Mouse (Mus musculus): Measurements from ENCODE around the gene Caskin2. TPM values are rescaled to one million over a fixed set of nuclear protein-coding genes. Genes with fewer than 3 reads are reported as not detected.
"Not testable (repeated sequence)": the region's sequence is repeated elsewhere in the genome, so short reads cannot be mapped to it uniquely, and the experiment has no call there.

Gene Caskin2
- 10 to 100 TPM; 17.7 to 18.6 TPM for total RNA-seq (2021)
- long read RNA-seq, experiment 1, full-length matches to known transcripts: 9 of 23 reads
- long read RNA-seq, experiment 1, partial matches to known transcripts: 13 of 23 reads
- long read RNA-seq, experiment 1, other reads (novel, unspliced or antisense): 1 of 23 reads
- long read RNA-seq, experiment 2, full-length matches to known transcripts: 2 of 5 reads
- long read RNA-seq, experiment 2, partial matches to known transcripts: 2 of 5 reads
- long read RNA-seq, experiment 2, other reads (novel, unspliced or antisense): 1 of 5 reads

DNA sequence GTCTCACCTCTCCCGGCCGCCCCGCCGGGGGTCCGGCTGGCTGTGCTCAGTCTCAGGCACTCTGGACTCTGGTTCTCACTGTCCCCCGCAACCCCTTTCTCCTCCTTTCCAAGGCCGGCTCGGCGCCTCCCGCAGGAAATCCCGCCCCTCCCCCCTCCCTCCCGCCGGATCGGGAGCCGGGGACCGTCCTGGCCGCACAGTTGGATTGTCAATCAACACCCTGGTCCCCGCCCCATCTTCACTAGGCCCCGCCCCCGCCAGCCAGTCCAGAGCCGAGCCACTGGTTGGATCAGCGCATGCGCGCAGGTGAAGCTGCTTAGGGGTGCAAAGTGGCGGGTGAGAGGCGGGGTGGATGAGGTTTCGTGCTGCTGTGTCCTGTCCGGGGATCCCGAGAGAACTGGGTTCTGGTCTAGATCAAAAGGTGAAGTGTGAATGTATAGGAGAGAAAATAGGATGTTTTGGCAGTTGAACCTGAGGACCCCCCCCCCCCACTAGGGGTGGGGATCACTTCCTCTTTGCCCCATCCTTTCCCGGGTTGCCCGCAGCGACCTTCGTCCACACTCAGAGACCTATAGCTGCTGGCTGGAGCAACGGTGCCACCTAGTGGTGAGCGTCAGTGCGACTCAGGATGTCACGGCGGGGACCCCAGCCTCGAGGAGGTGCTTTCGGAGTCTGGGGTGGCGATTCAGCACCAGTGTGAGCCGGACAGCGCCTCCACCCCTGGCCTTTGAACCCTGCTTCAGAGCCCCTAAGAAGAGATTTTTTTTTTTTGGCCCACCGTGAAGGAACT is at the start of gene Caskin2:
Gene Caskin2 (minus strand): TSS at position 133 of the 790 bp plus-strand sequence.
- peak; percentile 87 to 90 for DNase-seq (ENCODE audit: low spot score in 2 of 2)

DNA sequence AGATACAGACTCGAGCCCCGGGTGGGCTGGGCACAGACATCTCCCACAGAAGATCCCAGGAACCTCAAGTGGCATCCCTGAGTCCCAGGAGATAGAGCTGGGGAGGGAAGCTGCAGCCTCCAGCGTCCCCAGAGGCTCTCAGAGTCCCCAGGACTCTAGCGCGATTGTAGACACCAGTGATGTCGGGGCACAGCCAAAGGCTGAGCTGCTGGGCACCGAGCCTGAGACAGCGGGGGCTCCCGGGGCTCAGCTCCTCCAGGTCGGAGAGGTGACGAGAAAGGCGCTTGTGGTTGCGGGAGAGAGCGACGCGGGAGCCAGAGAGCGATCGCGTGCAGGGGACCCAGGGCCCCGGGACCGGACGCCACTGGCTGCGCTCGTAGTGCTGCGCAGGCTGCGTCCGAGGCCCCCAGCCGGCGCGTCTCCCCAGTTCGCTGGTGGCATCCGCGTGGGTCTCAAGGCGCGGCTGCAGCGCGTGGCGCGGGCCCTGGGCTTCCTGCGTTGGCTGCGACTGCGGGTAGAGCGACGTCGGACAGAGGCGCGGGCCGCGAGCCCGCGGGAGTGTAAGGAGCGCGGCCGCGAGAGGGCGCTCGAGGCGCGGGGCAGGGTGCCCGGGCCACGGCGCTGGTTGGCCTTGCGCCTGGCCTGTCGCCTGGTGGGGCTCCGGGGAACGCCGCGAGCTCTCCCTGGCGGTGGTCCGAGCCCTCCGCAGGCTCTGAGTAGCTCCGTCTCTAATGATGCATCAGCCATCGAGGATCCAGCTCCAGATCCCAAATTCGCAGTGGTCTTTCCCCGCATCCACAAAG is 45.9 kb upstream of the Caskin2 start:
- peak; percentile 59 to 63 for DNase-seq (ENCODE audit: low spot score in 2 of 2)

DNA sequence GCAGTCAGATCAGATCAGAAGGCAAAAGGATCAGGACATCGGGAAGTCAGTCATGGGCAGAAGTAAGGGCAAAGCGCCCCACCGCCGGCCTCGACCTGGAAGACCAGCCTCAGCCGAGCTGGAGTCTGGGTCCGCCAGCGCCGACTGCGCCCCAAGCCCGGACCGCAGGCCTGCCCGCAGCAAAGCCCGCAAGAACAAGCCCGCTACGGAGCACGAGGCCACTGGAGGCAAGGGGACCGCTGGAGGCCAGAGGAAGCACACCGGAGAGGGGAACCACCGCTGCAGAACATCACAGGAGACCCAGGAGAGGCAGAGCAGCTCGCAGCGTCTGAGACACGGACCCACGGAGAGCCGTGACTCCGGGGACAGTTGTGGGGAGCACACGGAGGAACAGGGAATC is 44.9 kb upstream of the Caskin2 start, which contains the start of gene Myo15b:
Gene Myo15b (plus strand): TSS at position 53 of the 400 bp plus-strand sequence.
- DNase-seq (ENCODE audit: low spot score in 2 of 2): no peak

DNA sequence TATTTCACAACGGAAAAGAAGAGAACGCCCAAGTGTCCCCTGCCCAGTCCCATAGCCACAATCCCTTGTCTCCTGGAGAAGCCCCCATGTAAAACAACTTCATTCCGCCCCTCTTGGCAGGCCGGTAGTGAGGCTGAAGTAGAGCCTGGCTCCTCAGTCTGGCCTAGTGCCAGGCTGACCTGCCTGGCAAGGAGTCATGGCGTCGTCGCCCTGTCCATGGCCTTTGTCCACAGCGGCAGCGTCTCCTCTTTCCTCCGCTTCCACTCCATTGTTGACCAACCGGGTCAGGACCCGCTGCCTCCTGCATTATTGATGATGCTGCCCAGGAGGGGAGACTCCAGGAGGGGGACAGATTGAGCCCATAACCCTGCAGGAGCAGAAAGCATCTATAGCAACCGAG is 44.5 kb upstream of the Caskin2 start:
- no peak for DNase-seq (ENCODE audit: low spot score in 2 of 2)

DNA sequence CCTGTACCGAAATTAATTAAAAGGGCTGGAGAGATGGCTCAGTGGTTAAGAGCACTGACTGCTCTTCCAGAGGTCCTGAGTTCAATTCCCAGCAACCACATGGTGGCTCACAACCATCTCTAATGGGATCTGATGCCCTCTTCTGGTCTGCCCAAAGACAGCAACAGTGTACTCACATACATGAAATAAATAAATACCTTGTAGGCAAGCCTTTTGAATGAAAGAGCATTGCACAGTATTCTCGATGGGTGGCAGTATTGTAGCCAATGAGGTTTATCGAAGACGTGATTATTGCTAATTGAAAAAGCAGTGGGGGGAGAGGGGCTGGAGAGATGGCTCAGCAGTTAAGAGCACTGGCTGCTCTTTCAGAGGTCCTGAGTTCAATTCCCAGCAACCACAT is 43.7 kb upstream of the Caskin2 start:
- not testable (repeated sequence) for DNase-seq (ENCODE audit: low spot score in 2 of 2)

DNA sequence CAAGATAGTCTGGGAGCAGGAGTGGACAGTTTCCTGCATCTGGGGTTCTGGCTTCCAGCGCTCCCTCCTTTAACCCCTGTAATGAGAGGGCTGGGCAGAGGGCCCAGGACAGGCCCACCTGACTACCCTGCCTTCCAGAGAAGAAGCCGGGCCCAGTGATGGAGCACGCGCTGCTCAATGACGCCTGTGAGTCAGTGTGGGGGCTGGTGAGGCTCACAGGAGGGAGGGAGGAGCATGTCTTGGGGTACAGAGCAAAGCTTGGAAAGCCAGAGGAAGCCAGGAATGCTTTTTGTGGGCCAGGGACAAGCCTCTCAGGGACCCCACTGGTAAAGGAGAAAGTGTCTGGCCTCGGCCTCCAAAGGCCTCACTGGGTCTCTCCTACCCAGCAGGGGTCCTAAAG is 41.2 kb upstream of the Caskin2 start:
- peak; percentile 19 to 30 for DNase-seq (ENCODE audit: low spot score in 2 of 2)

DNA sequence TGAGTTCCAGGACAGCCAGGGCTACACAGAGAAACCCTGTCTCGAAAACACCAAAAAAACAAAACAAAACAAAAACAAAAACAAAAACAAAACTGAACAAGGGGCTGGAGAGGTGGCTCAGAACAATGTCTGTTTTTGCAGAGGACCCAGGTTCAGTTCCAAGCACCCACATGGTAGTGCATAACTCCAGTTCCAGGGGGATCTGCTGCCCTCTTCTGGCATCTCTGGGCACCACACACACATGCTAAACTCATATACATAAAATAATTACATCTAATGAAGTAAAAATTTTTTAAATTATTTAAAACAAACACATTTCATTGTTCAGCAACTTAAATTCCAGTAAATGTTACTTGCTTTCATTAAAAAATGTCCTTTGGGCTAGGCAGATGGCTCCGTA is 32.4 kb upstream of the Caskin2 start:
- no peak for DNase-seq (ENCODE audit: low spot score in 2 of 2)

DNA sequence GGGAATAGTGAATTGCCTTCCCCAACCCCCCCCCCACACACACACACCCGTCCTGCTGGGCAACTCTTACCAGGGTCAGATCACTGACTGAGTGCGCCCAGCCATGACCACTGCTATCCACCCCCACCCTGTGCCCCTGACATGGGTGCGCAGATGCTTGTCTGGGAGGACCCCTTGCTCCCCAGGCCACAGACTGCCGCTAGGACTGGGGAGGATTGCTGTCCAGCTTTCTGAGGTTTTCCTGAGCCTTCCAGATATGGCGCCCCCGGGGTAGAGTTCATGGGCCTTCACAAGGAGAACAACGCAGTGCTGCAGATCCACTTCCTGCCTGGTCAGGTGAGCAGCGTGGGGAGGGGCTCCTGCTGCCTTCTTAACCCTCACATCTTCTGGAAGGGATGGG is 30.8 kb upstream of the Caskin2 start:
- DNase-seq (ENCODE audit: low spot score in 2 of 2): no peak

DNA sequence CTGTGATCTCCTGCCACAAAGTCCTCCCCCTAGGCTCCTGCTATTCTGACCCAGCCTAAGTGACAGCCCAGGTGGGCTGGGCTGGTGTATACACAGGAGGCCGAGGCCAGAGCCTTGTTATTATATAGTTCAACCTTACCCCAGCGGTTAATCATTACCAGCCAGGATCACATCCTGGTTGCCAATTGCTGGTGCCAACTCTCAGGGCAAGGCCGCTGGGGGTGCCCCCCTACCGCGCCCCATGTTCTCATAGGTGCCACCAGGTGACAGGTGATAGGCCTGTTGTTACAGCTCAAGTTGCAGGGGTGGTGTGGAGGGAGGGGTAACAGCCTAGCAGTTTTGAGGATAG is 30.4 kb upstream of the Caskin2 start:
- no peak for DNase-seq (ENCODE audit: low spot score in 2 of 2)

DNA sequence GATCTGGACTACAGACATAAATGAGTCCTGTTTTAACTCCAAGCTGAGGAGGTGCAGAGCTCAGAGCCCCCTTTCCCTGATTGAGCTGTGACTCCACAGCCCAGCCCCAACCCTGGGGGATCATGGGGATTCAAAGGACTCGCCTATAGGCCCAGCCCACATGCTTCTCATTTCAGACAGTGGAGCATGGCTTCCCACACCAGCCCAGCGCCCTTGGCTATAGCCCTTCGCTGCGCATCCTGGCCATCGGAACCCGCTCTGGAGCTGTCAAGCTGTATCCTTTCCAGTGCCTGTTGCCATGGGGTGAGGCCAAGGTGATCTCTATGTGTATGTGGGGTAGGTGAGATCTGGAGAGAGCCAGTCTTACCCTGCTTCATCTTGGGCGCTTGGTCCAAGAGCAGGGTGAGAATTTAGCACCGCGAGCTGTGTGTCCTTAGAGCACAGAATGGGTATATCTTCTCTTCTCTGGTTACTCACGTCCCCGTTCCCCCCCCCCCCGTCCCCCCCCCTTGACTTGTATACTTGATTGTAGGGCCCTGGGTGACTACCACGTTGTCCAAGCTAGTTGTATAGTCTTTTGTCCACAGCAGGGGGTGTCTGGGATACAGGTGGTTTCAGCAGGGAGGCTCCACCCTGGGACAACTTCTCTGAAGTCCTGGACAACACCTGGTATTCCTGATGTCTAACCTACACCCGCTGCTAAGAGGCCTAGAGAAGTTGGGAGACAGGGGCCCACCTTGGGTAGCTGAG is 29.9 kb upstream of the Caskin2 start:
- no peak for DNase-seq (ENCODE audit: low spot score in 2 of 2)

DNA sequence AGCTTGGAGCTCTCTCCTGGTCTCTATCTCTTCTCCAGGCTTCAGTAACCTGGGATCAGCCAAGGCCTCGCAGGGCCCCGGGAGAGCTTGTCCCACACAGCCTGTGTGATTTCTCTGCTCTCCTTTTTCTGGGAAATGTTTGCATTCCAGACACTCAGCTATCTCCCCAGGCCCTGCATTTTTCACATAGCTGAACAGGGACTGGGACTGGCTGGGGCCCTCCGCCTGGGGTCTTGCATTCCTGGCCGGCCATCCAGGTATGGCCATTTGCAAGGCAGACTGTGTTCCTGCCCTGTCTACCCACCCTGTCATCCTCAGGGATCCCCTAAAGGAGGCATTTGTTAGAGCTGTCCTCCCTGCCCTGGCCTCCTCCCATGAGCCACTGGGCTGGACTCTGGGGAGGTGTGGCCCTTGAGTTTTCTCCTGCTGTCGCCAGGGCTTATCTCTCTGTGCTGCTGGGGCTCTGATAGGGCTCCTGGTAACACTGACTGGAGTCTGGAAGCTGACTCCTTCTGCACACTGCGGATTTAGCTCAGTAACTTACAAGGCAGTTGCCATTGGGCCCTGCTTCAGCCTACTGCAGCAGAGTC is 28.6 kb upstream of the Caskin2 start:
- no peak for DNase-seq (ENCODE audit: low spot score in 2 of 2)

DNA sequence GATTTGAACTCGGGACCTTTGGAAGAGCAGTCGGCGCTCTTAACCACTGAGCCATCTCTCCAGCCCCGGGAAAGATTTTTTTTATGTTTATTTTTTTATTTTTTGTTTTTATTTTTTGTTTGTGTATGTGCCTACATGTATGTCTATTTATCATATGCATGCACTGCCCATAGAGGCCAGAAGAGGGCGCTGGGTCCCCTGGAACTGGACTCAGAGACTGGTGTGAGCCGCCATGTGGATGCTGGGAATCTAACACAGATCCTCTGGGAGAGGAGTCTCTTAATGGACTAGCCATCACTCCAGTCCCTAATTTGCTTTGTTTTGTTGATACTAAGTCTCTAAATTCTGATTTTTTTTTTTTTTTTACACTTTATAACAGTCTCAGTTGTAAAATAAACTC is 27.6 kb upstream of the Caskin2 start:
- DNase-seq (ENCODE audit: low spot score in 2 of 2): no peak

DNA sequence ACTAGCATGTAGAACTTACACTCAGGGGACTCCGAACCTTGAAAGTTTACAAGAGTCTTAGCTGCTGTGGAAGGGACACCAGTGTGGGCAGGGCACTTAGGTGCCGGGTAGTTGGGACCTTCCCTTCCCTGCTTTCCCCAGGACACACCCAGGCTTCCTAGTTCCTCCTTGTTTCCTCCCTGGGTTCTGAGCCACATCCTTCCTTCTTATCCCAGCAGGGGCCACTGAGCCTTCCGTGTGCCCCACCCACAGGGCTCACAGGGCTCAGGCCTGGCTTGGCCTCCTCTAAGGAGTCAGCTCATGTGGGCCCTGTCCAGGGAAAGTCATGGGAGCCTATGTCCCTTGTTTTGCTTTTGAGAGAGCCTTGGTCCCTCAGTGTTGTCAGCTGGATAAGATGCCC is 26.3 kb upstream of the Caskin2 start:
- DNase-seq (ENCODE audit: low spot score in 2 of 2): no peak

DNA sequence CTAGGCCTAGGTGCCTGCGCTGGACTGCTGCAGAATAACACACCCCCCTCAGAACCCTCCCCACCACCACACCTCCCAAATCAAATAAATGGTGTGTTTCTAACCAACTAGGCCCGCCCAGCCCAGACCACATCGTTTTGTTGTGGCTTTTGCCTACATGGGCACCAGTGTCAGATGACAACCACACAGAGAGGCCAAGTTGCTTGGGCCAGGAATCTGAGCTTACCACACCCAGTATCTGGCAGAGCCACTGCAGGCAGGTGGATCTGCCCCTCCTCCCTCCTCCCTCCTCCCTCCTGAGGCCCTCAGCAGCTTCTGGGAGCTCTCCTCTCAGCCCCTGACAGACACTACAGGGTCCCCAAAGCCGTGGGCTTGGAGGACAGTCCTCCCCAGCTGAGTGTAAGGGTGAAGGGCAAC is 25.5 kb upstream of the Caskin2 start:
- no peak for DNase-seq (ENCODE audit: low spot score in 2 of 2)

DNA sequence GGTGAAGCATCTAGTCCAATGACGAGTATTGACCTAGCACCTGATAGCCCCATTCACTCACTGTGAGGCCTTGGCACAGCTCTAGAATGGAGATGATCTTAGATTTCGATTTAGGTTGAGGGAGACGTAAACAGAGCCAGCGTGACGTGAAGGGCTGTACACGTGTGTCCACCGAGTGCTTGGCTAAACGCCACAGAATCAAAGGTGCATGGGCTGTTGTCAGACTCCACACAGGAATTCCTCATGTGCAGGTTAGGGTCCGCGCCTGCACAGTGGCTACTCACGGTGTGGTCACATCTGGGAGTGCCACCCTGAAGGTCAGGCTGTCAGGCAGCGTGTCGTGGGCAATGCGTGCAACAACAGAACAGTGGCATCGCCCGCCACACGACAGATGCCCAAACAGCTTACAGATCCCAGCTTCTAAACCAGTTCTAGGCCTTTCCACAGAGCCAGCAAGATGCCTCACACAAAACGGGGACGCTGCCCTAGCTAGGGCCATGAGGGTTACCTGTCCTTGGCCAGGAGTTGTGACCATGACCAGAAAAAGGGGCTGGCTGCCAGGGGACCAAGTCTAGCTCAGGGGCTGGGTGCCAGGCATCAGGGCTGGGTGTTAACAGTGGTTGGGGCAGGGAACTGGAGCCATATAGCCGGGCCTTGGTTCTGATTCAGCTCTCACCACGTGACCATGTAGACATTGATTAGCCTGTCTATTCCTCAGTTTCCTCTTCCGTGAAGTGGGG is 24.3 kb upstream of the Caskin2 start:
- no peak for DNase-seq (ENCODE audit: low spot score in 2 of 2)

DNA sequence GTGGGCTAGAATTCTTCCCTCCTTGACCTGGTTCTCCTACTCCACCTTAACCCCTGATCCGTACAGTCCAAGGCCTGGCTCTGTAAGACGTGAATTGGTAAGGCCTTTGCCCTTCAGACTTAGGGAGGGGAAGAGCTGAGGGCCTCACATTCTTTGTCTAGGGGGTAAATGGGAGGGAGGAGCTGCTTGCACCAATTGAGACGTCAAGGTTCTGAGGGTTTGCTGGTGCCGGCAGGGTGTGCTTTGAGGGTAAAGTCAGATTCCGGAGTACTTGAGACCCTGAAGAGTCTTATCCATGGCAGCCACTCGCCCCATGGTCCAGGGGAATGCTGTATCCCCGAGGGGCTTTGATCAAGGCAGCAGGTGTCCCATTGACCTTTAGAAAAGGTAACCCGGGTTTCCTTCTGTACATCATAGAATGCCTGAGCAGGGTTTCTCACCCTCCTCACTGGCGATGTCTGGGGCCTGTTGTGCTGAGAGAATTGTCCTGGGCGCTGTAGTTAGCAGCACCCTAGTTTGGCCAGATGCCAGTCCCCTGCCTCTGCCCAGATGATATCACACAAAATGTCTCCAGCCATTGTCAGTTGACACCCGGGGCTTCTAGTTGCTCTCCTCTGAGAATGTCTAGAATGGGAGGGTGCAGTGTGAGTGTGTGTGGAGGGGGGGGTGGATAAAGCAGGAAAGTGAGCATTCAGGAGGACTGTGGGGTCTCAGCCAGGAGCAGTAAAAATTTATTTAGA is 23.4 kb upstream of the Caskin2 start:
- no peak for DNase-seq (ENCODE audit: low spot score in 2 of 2)

DNA sequence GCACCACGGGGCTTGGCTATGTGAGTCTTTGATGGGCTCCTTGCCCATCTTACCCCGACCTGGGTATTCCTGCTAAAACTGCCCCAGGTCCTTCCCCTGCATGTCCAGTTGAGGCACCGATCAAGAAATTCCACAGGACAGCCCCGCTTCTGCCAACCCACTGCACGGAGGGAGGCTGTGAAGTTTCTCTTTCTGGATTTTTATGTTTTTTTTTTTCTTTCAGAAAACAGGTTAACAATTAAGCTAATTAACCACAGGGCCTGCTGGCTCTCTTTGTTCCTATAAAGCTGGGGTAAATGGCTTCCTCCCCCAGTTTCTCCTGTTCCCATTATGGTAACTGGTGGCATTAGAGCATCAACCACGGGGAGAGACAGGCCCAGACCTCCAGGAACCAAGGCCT is 20.6 kb upstream of the Caskin2 start:
- no peak for DNase-seq (ENCODE audit: low spot score in 2 of 2)

DNA sequence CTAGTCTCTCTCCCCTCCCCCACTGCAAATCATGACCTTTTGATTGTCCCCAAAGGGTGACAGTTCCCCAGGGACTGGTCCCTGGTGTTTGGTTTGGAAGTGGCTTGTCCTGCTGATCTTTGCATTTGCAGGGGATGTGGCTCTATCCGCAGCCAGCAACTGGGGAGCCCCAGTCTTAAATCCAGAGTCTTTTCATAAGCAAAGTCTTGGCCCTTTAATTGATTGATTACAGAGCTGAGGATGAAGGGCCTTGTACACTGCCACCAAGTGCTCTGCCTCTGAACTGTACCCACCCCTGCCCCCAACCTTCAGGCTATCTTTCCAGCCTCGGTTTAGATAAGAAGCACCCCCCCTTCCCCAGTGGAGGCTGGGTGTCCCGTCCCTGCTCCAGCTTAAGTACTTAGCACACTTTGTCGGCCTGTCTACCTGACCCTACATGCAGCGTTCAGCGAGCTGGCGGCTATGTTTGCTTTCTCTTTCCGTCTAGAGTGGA is 19.6 kb upstream of the Caskin2 start:
- no peak for DNase-seq (ENCODE audit: low spot score in 2 of 2)

DNA sequence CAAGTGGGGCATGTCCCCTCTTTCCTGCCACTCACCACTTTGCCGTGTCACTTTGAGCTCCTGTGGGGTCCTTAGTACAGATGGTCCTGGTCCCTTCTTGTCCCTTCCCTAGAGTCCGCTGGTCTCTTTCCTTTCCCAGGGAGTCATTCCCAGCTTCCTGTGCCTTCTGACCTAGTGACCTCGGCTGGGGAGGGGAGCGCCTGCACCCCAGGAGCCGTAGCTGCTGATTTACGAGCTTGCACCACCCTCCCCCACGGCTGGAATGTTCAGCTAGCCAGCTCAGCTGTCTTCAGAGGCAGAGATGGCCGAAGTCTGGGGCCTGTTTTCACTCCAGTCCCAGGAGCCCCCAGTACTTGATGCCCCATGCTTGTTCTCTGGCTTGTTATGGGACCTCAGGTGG is 19.1 kb upstream of the Caskin2 start:
- DNase-seq (ENCODE audit: low spot score in 2 of 2): no peak
